Mouse (Mus musculus) kidney, embryonic 16.5 days (tissue): ENCODE data around the gene Brca1. TPM values are rescaled to one million over a fixed set of nuclear protein-coding genes. Genes with fewer than 3 reads are reported as not detected.
"Not testable (repeated sequence)": the region's sequence is repeated elsewhere in the genome, so short reads cannot be mapped to it uniquely, and the experiment has no call there.

Experiments used
- ATAC-seq: fragments of 200-750 bp; cut with Nextera tagmentation; 2 replicates; pipeline ENCODE4 v1.8.0; 2017; ENCODE audit warnings: moderate TSS enrichment; ENCODE audit not compliant: low FRiP score, low TSS enrichment
- H3K27ac ChIP-seq: fragments of 300-500 bp; sonication (generic); 2 replicates; pipeline ENCODE4 v1.5.1; 2014; ENCODE audit warnings: low read length
- H3K27me3 ChIP-seq: fragments of 300-500 bp; sonication (generic); 2 replicates; pipeline ENCODE4 v1.6.1; 2014; ENCODE audit warnings: low read length, control low read depth, mixed read lengths; ENCODE audit not compliant: insufficient read depth
- H3K36me3 ChIP-seq: fragments of 300-500 bp; sonication (generic); 2 replicates; pipeline ENCODE4 v1.6.1; 2014; ENCODE audit warnings: low read length, control low read depth, mixed read lengths; ENCODE audit not compliant: insufficient read depth
- H3K4me1 ChIP-seq: fragments of 300-500 bp; sonication (generic); 2 replicates; pipeline ENCODE4 v1.6.1; 2014; ENCODE audit warnings: low read length, control low read depth, mixed read lengths; ENCODE audit not compliant: insufficient read depth
- H3K4me2 ChIP-seq: fragments of 300-500 bp; sonication (generic); replicated peaks from 2 replicates; pipeline ENCODE4 v1.6.1; 2014; ENCODE audit warnings: low read depth, low read length
- H3K4me3 ChIP-seq: fragments of 300-500 bp; sonication (generic); 2 replicates; pipeline ENCODE4 v1.5.1; 2014; ENCODE audit warnings: mild to moderate bottlenecking, low read length
- H3K9ac ChIP-seq: fragments of 300-500 bp; sonication (generic); replicated peaks from 2 replicates; pipeline ENCODE4 v1.6.1; 2014; ENCODE audit warnings: low read length
- H3K9me3 ChIP-seq: fragments of 300-500 bp; sonication (generic); 2 replicates; pipeline ENCODE4 v1.6.1; 2016; ENCODE audit warnings: low read length, control low read depth
- WGBS: fragments of 180-500 bp; shearing (Covaris S2); extraction: QIAGEN DNeasy Blood & Tissue Kit; methylation state at CpG from one replicate; pipeline ENCODE4 v1.1.7; 2014; 5-methylcytosine and 5-hydroxymethylcytosine counted together
- polyA plus RNA-seq: library from polyadenylated mRNA; unstranded; fragments of >200 nt; fragmentation: Nextera tagmentation; extraction: Ambion mirVana; gene quantifications from 2 replicates; pipeline ENCODE4 v1.2.1, GENCODE M21; 2015

The Brca1 gene
- polyA plus RNA-seq, 1 experiment from 2014 or later: 12.5 TPM

- not testable (repeated sequence) for H3K27me3 ChIP-seq, H3K9ac ChIP-seq, H3K36me3 ChIP-seq, H3K27ac ChIP-seq, ATAC-seq, H3K9me3 ChIP-seq
- Histone ChIP-seq H3K4me2 (peak overlapping the region; percentile 95), H3K4me1 (peaks cover 48% of the 10 kb centered on the region), H3K4me3 (peak overlapping the region; percentile 84; the same call in 1 of the 2 replicates)
- 60% methylated on average over 5 of the region's 5 CpGs for WGBS
These were observed 85.2 kb downstream of the Brca1 start for GRCm38 (mm10) chr11:101466552-101466950.

GRCm38 (mm10) chr11:101465869-101466551 is 85.7 kb downstream of the Brca1 start, which contains the start of gene Vat1:
Gene Vat1, minus strand, starts transcription at chr11:101466230.
- Histone ChIP-seq H3K4me1 (peaks cover 48% of the 10 kb centered on the region), H3K27ac (peak within 1 kb of the TSS; percentile 84), H3K36me3 (peaks cover 6% of the 10 kb centered on the region; the same call in 1 of the 2 replicates), H3K9me3 (no peaks in the 10 kb centered on the region), H3K4me2 (peak within 1 kb of the TSS; percentile 98), H3K27me3 (no peaks in the 10 kb centered on the region), H3K9ac (peak within 1 kb of the TSS; percentile 81), H3K4me3 (peak within 1 kb of the TSS; percentile 84)
- ATAC-seq: peak; percentile 47
- WGBS: 1% methylated on average over 60 of the region's 60 CpGs

GRCm38 (mm10) chr11:101465101-101465868 is 86.5 kb downstream of the Brca1 start:
- Histone ChIP-seq H3K4me1 (peaks cover 48% of the 10 kb centered on the region), H3K4me2 (peak overlapping the region; percentile 95), H3K36me3 (peaks cover 8% of the 10 kb centered on the region; the same call in 1 of the 2 replicates), H3K27me3 (no peaks in the 10 kb centered on the region), H3K9ac (peak overlapping the region; percentile 81), H3K27ac (peak overlapping the region; percentile 84), H3K4me3 (peak overlapping the region; percentile 84), H3K9me3 (no peaks in the 10 kb centered on the region)
- peak; percentile 62 for ATAC-seq
- WGBS: under 1% methylated on average over 50 of the region's 51 CpGs

- Histone ChIP-seq H3K9me3 (no peaks in the 10 kb centered on the region), H3K4me3 (peak within 1 kb of the TSS; percentile 84), H3K27ac (peak within 1 kb of the TSS; percentile 84), H3K9ac (peak within 1 kb of the TSS; percentile 81), H3K36me3 (peaks cover 10% of the 10 kb centered on the region; the same call in 1 of the 2 replicates), H3K27me3 (no peaks in the 10 kb centered on the region), H3K4me2 (peak within 1 kb of the TSS; percentile 95), H3K4me1 (peaks cover 55% of the 10 kb centered on the region)
- WGBS: 9% methylated on average over 12 of the region's 12 CpGs
- no peak for ATAC-seq
These were observed 87.3 kb downstream of the Brca1 start, which contains the start of gene Rnd2 for GRCm38 (mm10) chr11:101464211-101465100. Gene Rnd2, plus strand, starts transcription at chr11:101464999.

GRCm38 (mm10) chr11:101462583-101463440 is 88.9 kb downstream of the Brca1 start:
- H3K27me3 ChIP-seq: no peaks in the 10 kb centered on the region
- WGBS: 28% methylated on average over 13 of the region's 13 CpGs
- ATAC-seq: no peak
- no peaks in the 10 kb centered on the region for H3K9me3 ChIP-seq
- H3K9ac ChIP-seq: no peak overlapping the region
- H3K36me3 ChIP-seq: peaks cover 15% of the 10 kb centered on the region; the same call in 1 of the 2 replicates
- no peak overlapping the region for H3K27ac ChIP-seq
- H3K4me3 ChIP-seq: no peak overlapping the region
- no peak overlapping the region for H3K4me2 ChIP-seq
- peaks cover 48% of the 10 kb centered on the region for H3K4me1 ChIP-seq

- no peak overlapping the region for H3K9ac ChIP-seq
- ATAC-seq: no peak
- H3K4me2 ChIP-seq: no peak overlapping the region
- WGBS: 74% methylated on average over 14 of the region's 14 CpGs
- peaks cover 45% of the 10 kb centered on the region for H3K4me1 ChIP-seq
- H3K36me3 ChIP-seq: peaks cover 21% of the 10 kb centered on the region; the same call in 1 of the 2 replicates
- H3K27me3 ChIP-seq: no peaks in the 10 kb centered on the region
- H3K27ac ChIP-seq: no peak overlapping the region
- H3K9me3 ChIP-seq: no peaks in the 10 kb centered on the region
- no peak overlapping the region for H3K4me3 ChIP-seq
These were observed 89.6 kb downstream of the Brca1 start for GRCm38 (mm10) chr11:101462141-101462540.

GRCm38 (mm10) chr11:101460321-101460720 is 91.4 kb downstream of the Brca1 start:
- peaks cover 23% of the 10 kb centered on the region for H3K36me3 ChIP-seq
- H3K4me1 ChIP-seq: peaks cover 38% of the 10 kb centered on the region
- H3K4me2 ChIP-seq: no peak overlapping the region
- 74% methylated on average over 15 of the region's 15 CpGs for WGBS
- no peak overlapping the region for H3K4me3 ChIP-seq
- ATAC-seq: no peak
- H3K27ac ChIP-seq: no peak overlapping the region
- H3K27me3 ChIP-seq: no peaks in the 10 kb centered on the region
- no peak overlapping the region for H3K9ac ChIP-seq
- no peaks in the 10 kb centered on the region for H3K9me3 ChIP-seq

- Histone ChIP-seq H3K9ac (no peak overlapping the region), H3K4me3 (no peak overlapping the region), H3K4me1 (peaks cover 40% of the 10 kb centered on the region), H3K9me3 (no peaks in the 10 kb centered on the region), H3K36me3 (peaks cover 23% of the 10 kb centered on the region), H3K27me3 (no peaks in the 10 kb centered on the region), H3K27ac (no peak overlapping the region), H3K4me2 (no peak overlapping the region)
- ATAC-seq: peak; percentile 10; the same call in 1 of the 2 replicates
- WGBS: 31% methylated on average over 6 of the region's 6 CpGs
These were observed 92.0 kb downstream of the Brca1 start for GRCm38 (mm10) chr11:101459716-101460115.
